Mouse (Mus musculus) common myeloid progenitor, adult 5-6 weeks (primary cell): Measurements from ENCODE around the gene Egr4. TPM values are rescaled to one million over a fixed set of nuclear protein-coding genes. Genes with fewer than 3 reads are reported as not detected.

Experiments used
- ATAC-seq: replicated peaks from 2 replicates; pipeline ENCODE4 v1.8.0; 2016; ENCODE audit warnings: low read depth, mild to moderate bottlenecking, moderate TSS enrichment, inconsistent platforms; ENCODE audit not compliant: poor library complexity, severe bottlenecking
- total RNA-seq: library from RNA; stranded (forward); fragments of 200-1000, 187-1606 nt; gene quantifications from 2 replicates; pipeline ENCODE4 v1.2.3, GENCODE M21; 2017

Gene Egr4
- total RNA-seq: 0.64 TPM in 1 of 2 replicates, not detected in the other

DNA sequence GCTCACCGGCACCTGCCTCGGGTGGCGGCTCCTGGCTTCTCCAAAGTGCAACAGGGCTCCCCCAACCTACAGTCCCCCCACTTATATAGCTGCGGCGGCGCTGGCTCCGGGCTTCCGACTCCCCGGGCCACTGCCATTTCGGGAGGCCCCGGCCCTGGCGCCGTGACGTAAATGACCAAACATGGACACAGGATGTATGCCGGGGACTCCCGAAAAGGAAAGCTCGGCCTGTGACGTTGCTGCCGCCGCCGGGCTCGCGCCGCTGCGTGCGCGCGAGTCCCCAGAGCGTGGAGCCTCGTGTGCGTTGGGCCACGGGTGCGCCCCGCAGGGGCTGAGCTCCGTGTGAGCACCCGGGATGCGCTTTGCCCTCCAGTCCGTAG, at the start of gene Egr4:
Egr4 (minus strand) TSS at position 59 of the 380 bp plus-strand sequence.
- ATAC-seq: peak; percentile 37; the same call in 1 of the 2 replicates

GRCm38 (mm10) chr6:85562374-85562773, 49.0 kb upstream of the Egr4 start:
- ATAC-seq: no peak

GRCm38 (mm10) chr6:85547642-85548041, 34.3 kb upstream of the Egr4 start:
- ATAC-seq: no peak

GRCm38 (mm10) chr6:85544251-85544881, 31.0 kb upstream of the Egr4 start:
- no peak for ATAC-seq

- ATAC-seq: no peak
These were observed 30.2 kb upstream of the Egr4 start for GRCm38 (mm10) chr6:85543351-85544175.

DNA sequence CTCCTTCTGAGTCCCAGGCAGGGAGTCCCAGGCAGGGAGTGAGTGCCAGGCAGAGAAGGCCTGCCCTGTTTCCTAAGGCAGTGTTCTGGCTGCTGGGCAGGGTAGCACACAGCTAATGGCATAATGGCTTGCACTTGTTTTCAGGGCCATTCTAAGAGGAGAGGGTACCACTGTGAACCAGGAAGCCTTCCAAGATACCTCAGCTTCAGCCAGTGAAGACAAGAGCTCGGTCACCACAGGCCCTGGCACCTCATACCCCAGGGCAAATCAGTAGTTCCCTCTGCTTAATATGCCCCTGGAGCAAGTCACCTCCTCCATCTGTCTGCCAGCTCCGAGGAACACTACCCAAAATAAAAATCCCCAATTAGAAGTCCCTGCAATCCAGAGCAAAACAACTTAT, 9.4 kb upstream of the Egr4 start:
- no peak for ATAC-seq

DNA sequence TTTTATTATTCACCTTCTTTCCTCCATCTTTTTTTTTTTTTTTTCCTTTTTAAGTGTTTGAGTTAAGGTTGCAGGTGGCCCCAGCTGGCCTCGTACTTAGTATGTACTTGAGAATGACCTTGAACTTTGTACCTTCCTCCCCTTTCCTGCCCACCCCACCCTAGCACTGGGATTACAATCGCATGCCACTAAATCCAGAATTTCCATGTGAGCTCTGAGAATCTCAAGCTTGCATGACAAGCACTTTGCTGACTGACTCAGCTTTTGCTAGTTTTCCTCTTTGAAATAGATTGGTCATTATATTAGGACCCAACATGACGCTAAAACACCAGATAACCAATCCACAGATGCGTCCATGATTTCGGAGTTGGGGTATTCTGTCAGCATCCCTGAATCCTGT, 8.6 kb upstream of the Egr4 start:
- ATAC-seq: no peak

DNA sequence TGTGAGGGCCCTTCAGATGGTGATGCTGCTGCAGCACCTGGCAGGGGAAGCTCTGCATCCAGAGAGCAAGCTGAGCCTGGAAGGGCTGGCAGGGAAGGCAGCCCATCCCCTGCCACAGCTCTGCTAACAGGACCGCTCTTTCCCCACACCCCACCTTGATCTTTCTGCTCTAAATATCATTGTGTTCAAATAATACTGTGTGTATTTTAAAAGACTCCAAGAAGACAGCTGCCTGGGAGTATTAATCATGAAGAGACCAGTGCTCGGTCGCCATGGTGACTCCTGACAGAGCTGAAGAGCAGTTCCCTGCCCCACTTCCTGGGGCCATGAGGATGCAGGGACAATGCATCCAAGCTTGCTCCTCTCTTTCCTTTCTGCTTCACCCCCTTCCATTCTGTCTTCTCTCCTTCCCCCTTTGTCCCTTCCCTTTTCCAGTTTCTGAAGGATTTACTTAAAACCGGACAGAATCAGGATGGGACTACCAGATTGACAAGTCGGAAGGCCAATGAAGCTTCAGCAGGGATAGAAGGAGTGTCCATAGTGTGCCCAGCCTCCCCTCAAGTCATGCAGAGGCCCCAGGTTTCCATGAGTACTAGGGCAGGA, 4.8 kb upstream of the Egr4 start:
- no peak for ATAC-seq

- no peak for ATAC-seq
These were observed 2.6 kb upstream of the Egr4 start for GRCm38 (mm10) chr6:85515941-85516340.

DNA sequence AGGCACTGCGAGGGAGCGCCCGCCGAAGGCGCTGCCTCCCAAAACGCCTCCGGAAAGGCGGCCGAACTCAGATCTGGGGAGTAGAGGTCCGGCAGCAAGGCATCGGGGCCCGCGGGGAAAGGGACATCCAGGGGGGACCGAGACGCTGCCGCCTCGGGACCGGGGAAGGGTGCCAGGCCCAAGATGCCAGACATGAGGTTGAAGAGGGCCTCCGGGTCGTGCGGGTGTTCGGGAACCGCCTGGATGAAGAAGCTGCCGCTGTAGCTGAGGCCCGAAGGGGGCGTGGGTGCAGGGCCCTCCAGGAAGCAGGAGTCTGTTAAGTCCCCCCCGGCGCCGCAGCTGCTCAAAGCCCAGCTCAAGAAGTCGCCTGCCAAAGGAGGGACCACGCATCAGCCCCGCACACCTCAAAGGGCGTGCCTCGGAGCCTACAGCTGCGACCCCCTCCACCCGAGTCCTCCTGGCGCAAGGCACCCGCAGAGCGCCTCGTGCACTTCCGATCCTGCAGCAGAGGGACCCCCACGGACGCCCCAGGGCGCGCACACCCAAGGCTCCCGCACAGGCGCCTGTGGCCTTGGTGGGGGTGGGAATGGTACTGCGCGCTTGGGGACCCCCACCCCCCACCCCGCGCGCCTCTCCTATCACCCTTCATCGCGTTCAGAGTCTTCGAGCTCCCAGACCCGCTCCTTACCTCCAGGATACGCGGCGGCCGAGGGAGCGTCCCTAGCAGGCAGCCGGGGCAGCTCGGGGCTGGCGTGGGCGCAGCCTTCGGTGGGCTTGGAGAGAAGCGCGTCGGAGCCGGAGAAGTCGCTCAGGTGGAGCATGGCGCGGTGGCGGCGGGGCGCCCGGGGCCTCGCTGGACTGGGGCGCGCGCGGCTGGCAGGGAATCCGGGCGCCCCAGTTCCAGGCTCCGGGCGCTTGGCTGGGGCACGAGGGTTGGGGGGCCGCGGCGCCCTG, 535 bp downstream of the Egr4 start:
- no peak for ATAC-seq

- ATAC-seq: no peak
These were observed 1.3 kb downstream of the Egr4 start for GRCm38 (mm10) chr6:85512056-85512440.

DNA sequence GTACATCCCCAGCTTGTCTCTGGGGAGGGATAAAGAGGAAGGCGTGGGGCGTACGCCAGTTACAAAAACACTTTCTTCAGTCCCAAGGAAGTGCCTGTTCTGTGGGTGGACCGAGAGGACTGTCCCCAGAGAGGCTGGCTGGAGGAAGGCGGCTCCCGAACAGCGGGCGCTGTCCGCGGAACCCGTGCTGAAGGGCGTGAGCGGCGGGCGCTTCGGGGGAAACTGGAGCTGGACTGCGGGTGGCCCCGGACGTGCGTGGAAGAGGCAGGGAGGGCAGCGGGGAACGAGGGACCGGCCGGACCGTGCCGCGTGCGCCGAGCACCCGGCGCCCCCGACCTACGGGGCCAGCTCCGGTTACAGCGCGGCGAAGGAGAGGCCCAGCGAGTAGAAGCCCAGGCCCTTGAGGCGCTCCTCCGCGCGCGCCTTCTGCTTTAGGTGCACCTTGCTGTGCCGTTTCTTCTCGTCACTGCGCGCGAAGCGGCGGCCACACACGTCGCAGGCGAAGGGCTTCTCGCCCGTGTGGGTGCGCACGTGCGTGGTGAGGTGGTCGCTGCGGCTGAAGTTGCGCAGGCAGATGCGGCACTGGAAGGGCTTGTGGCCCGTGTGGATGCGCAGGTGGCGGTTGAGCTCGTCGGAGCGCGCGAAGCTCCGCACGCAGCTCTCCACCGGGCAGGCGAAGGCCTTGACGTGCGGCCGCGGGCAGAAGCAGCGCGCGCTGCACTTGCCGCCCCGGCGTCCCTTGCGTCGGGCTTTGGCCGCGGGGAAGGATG, 1.9 kb downstream of the Egr4 start:
- peak; percentile 54 for ATAC-seq

DNA sequence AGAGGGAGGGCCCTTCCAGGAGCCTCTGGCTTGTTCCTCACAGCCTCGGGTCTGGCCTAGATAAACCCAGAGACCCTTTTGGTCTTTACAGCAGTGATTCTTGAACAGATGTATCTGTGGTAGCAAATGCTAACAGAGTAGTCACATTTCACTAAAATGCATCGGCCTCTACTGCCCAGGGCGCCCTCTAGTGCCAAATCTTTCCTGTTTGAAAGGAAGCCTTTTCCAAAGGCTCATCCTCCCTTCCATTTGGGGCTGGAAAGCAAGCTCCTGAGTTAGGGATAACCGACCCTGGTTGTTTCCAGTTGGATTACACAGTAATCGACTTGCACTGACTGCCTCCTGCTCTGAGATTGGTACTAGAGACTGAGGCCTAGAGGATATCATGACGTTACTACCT, 2.9 kb downstream of the Egr4 start:
- ATAC-seq: no peak

DNA sequence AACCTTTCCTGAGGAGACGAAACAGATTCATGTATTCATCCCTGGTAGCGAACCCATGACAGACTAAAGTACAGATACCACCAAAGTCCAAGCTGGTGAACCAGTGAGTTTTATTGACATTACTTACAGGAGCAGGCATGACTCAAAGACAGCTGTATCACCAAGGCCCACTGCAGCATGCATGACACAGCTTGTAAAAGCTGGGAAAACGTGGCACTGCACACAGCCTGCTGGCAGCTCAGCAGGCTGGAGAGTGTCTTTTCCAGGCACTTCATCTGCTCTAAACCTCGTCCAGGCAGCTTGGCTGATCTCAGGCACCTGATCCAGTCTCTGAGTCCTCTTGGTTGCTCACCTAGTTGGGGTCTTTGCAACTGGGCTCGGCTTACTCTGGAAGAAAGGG, 4.8 kb downstream of the Egr4 start:
- ATAC-seq: no peak

DNA sequence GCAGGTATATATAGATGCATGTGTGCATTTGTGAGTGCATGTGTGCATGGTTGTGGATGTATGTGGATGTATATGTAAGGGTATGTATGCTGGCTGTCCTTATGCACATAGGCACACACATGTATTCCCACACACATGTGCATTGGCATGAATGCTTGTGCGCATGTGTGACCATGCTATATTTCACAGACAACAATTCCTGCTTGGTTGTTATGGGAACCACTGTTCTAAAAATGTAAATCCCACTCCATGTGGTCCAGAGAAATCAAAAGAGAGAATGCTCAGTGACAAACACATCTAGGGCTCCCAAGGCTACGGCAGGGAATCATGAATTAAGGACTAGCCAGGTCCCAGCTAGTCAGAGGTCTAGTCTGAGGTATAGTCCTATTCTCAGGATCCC, 8.5 kb downstream of the Egr4 start:
- no peak for ATAC-seq

DNA sequence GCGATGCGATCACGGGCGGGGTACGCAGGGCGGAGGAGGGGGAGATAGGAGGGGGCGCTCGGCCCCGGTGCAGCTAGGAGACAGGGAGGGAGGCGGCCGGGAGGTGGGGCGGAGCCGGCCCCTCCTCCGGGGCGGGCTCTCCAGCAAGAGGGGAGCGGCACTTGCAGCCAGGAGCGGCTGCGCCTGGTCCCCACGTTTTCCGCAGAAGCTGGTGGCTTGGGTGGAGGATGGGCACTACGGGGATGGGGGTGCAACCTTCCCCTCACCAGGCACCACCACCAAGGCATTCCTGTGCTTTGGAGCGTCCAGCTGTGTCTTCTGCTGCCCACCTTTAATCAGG, 10.5 kb downstream of the Egr4 start, which contains the start of gene Fbxo41:
Fbxo41 (minus strand) TSS at position 84 of the 340 bp plus-strand sequence.
- ATAC-seq: peak; percentile 47; the same call in 1 of the 2 replicates

DNA sequence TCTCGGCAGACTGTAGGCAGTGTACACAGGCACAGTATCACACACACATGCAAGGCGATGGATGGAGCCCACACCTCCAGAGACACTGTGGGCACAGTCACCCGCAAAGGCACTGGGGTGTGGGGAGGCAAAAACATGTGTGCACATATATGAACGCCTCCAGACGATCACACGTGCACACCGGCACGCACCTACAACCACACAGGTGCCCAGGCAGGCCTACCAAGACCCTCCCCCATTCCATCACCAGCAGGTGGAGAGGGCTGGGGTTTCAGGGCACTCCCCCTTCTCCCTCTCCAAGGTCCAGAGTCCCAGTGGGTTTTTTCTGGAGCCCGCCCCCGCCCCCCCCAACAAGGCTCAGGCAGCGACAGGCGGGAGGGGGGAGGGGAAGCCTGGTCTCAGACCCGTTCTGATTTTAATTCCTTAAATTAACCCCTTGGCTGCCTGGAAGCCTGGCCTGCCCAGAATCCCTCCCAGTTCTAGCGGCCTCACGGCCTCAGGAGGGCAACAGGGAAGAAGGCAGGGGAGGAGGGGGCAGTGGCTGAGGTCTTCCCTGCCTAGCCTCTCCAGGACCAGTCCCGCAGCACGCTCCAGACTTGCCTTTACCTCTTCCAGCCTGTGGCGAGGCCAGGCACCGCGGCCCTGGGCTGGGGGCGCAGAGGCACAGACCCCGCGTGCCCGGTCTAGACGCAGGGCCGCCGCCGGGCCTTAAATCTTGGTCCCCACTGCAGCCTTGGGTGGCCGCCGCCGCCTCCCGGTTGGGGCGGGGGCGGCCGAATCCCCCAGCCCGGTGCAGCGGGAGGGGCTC, 11.1 kb downstream of the Egr4 start:
- ATAC-seq: no peak

DNA sequence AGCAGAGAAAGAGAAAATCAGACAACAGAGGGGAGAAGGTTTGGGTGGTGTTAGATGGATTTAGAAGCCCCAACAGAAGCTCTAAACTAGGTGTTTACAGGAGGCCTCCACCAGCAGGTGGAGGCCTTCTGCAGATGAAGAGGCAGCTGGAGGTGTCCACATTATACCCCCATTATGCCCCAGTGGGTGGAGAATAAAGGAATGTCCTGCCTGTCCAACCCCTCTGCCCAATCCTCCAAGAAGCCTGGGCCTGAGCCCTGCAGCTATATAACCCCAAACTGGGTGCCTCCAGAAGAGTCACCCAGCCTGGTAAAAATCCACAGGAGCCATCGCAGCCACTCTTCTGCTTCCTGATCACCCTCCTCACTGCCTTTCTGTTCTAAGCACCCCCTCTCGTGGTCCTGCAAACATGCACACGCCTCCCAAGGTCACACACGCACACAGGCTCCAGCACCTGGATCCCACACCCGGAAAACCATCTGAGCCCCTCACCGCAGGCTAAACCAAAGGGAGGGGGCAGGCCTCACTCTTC, 11.8 kb downstream of the Egr4 start:
- ATAC-seq: no peak
